Mouse (Mus musculus) intestine, embryonic 16.5 days (tissue): ENCODE data around the gene Bloc1s6. TPM values are rescaled to one million over a fixed set of nuclear protein-coding genes. Genes with fewer than 3 reads are reported as not detected.

Source experiments
- ATAC-seq: fragments of 200-750 bp; cut with Nextera tagmentation; 2 replicates; pipeline ENCODE4 v1.8.0; 2017; ENCODE audit warnings: moderate TSS enrichment, moderate library complexity
- H3K27ac ChIP-seq: fragments of 300-500 bp; sonication (generic); 2 replicates; pipeline ENCODE4 v1.5.1; 2014; ENCODE audit warnings: mild to moderate bottlenecking, low read length
- H3K27me3 ChIP-seq: fragments of 300-500 bp; sonication (generic); replicated peaks from 2 replicates; pipeline ENCODE4 v1.6.1; 2014; ENCODE audit warnings: low read length, control low read depth, mixed read lengths; ENCODE audit not compliant: control insufficient read depth, insufficient read depth
- H3K36me3 ChIP-seq: fragments of 300-500 bp; sonication (generic); 2 replicates; pipeline ENCODE4 v1.6.1; 2014; ENCODE audit warnings: low read length, control low read depth; ENCODE audit not compliant: control insufficient read depth, insufficient read depth
- H3K4me1 ChIP-seq: fragments of 300-500 bp; sonication (generic); 2 replicates; pipeline ENCODE4 v1.6.1; 2014; ENCODE audit warnings: low read length, control low read depth, mixed read lengths; ENCODE audit not compliant: control insufficient read depth, insufficient read depth
- H3K4me2 ChIP-seq: fragments of 300-500 bp; sonication (generic); 2 replicates; pipeline ENCODE4 v1.6.1; 2014; ENCODE audit warnings: low read depth, low read length, control low read depth
- H3K4me3 ChIP-seq: fragments of 300-500 bp; sonication (generic); 2 replicates; pipeline ENCODE4 v1.5.1; 2014; ENCODE audit warnings: mild to moderate bottlenecking, low read length
- H3K9ac ChIP-seq: fragments of 300-500 bp; sonication (generic); 2 replicates; pipeline ENCODE4 v1.6.1; 2014; ENCODE audit warnings: low read depth, low read length
- H3K9me3 ChIP-seq: fragments of 300-500 bp; sonication (generic); 2 replicates; pipeline ENCODE4 v1.6.1; 2016; ENCODE audit warnings: low read length, control low read depth; ENCODE audit not compliant: control insufficient read depth
- WGBS: fragments of 180-500 bp; shearing (Covaris S2); extraction: QIAGEN DNeasy Blood & Tissue Kit; methylation state at CpG from one replicate; pipeline ENCODE4 v1.1.7; 2014; 5-methylcytosine and 5-hydroxymethylcytosine counted together
- polyA plus RNA-seq: library from polyadenylated mRNA; unstranded; fragments of >200 nt; fragmentation: Nextera tagmentation; extraction: Ambion mirVana; gene quantifications from 2 replicates; pipeline ENCODE4 v1.2.1, GENCODE M21; 2015

Gene Bloc1s6
- polyA plus RNA-seq, 1 experiment from 2014 or later, result 54.4 TPM

DNA sequence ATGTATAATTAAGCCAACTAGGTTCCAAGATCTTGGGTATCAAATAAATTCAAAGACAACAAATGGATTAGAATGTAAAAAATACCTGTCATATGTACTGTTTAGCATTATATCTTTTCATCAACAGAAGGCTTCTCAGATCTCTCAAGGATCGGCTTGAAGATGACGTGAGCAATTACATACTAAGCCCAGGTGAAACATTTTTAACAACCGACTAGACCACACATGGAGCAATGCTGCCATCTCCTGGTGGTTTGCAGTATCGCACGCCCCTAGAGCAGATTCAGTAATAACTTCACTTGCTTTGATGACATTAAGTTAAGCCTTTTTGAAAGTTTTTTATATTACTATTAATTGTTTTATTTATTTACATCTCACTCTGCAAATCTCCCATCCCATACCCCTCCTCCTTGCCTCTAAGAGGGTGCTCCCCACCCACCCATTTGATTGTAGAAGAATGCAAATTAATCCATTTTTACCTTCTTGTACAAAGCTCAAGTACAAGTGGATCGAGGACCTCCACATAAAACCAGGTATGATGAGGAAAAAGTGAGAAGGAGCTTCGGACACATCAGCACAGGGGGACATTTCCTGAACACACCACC, 15.5 kb downstream of the Bloc1s6 start:
- no peak overlapping the region for H3K4me3 ChIP-seq
- no peak overlapping the region for H3K9ac ChIP-seq
- H3K9me3 ChIP-seq, result no peaks in the 10 kb centered on the region
- peak; percentile 23; the same call in 1 of the 2 replicates for ATAC-seq
- 15% methylated on average over 7 of the region's 7 CpGs for WGBS
- no peak overlapping the region for H3K27ac ChIP-seq
- no peaks in the 10 kb centered on the region for H3K27me3 ChIP-seq
- no peak overlapping the region for H3K4me2 ChIP-seq
- no peaks in the 10 kb centered on the region for H3K36me3 ChIP-seq
- no peaks in the 10 kb centered on the region for H3K4me1 ChIP-seq

DNA sequence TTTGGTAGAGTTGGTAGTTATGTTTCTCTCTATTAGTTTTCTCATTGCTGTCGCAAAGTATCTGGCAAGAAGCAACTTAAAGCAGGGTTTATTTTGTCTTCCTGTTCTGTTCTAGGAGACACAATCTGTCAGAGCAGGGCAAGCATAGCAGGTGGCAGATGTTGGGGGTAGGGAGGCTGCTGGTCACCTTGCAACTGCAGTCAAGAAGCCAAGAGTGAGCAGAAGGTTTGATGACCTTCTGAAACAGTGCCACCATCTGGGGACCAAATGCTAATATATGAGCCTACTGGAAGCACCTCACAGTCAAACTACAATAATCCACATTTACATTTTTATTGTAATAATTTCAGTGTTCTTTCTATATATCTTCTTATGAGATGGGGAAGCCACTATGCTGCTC, 21.5 kb downstream of the Bloc1s6 start:
- Histone ChIP-seq H3K4me1 (peaks cover 3% of the 10 kb centered on the region; the same call in 1 of the 2 replicates), H3K27ac (no peak overlapping the region), H3K36me3 (no peaks in the 10 kb centered on the region), H3K27me3 (no peaks in the 10 kb centered on the region), H3K9me3 (no peaks in the 10 kb centered on the region), H3K4me3 (no peak overlapping the region), H3K9ac (no peak overlapping the region), H3K4me2 (no peak overlapping the region)
- WGBS, result 91% methylated on average over 1 of the region's 1 CpGs
- no peak for ATAC-seq

DNA sequence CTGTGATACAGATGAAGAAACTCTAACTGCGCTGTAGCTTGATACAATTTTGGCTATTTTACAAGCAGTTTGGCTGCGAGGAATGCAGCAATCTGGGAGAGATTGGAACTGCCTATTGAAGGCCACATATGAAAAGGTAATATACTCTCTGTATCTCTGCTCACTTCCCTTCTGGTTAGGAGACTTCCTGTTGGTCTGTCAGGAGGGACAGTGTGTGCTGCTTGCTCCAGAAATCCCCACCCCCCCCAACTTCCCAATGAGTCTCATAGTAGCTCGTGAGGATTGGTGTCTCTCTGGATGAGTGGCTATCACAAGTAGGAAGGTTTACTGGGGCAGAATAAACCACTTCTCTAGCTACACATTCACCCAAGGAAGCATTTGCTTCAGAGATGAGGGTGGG, 24.7 kb downstream of the Bloc1s6 start:
- no peak for ATAC-seq
- peaks cover 6% of the 10 kb centered on the region; the same call in 1 of the 2 replicates for H3K4me1 ChIP-seq
- no peak overlapping the region for H3K4me2 ChIP-seq
- H3K36me3 ChIP-seq, result no peaks in the 10 kb centered on the region
- WGBS, result 53% methylated on average over 3 of the region's 3 CpGs
- H3K27ac ChIP-seq, result no peak overlapping the region
- no peak overlapping the region for H3K9ac ChIP-seq
- 0 out of 2 replicates have a peak, but pooled peaks cover 2% of the 10 kb centered on the region for H3K27me3 ChIP-seq
- H3K9me3 ChIP-seq, result no peaks in the 10 kb centered on the region
- no peak overlapping the region for H3K4me3 ChIP-seq

DNA sequence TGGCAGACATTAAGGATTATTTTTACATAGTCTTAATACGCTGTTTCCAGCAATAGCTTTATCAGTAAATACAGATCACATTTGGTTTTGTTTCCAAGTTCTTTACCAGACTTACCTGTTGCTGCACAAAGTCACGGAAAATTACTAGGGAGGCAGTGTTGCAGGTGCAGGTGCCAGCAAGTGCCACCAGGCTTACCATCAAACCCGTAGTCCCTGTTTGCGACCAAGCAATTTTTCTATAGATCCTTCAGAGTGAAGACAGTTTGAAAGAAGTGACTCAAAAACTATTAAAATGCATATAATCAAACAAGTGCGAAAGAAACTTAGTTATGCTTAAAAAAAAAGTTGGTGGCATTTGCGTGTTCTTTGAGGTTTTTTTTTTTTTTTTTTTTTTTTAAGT, 26.2 kb downstream of the Bloc1s6 start:
- H3K27ac ChIP-seq, result no peak overlapping the region
- H3K4me3 ChIP-seq, result no peak overlapping the region; the same call in 1 of the 2 replicates

GRCm38 (mm10) chr2:122765071-122765793, 26.9 kb downstream of the Bloc1s6 start, which contains the start of gene Sqor:
Gene Sqor (plus strand): TSS chr2:122765237.
- Histone ChIP-seq H3K4me2 (peak within 1 kb of the TSS; percentile 92), H3K4me1 (peaks cover 6% of the 10 kb centered on the region; the same call in 1 of the 2 replicates), H3K36me3 (no peaks in the 10 kb centered on the region), H3K9ac (peak within 1 kb of the TSS; percentile 76), H3K27me3 (0 out of 2 replicates have a peak, but pooled peaks cover 2% of the 10 kb centered on the region), H3K4me3 (peak within 1 kb of the TSS; percentile 64), H3K27ac (peak within 1 kb of the TSS; percentile 51; the same call in 1 of the 2 replicates), H3K9me3 (no peaks in the 10 kb centered on the region)
- WGBS, result 1% methylated on average over 43 of the region's 46 CpGs
- peak; percentile 96 for ATAC-seq

More for the DNA sequence above, 26.2 kb downstream of the Bloc1s6 start:
- Histone ChIP-seq H3K27me3 (0 out of 2 replicates have a peak, but pooled peaks cover 2% of the 10 kb centered on the region), H3K4me2 (peak overlapping the region; percentile 92), H3K9ac (0 out of 2 replicates have a peak overlapping the region, but pooled peaks have one; percentile 76), H3K36me3 (no peaks in the 10 kb centered on the region), H3K4me1 (peaks cover 6% of the 10 kb centered on the region; the same call in 1 of the 2 replicates), H3K9me3 (no peaks in the 10 kb centered on the region)
- WGBS, result 52% methylated on average over 6 of the region's 6 CpGs
- no peak for ATAC-seq

GRCm38 (mm10) chr2:122765794-122766145, 27.5 kb downstream of the Bloc1s6 start:
- Histone ChIP-seq H3K27me3 (0 out of 2 replicates have a peak, but pooled peaks cover 2% of the 10 kb centered on the region), H3K9ac (peak overlapping the region; percentile 76), H3K36me3 (no peaks in the 10 kb centered on the region), H3K27ac (peak overlapping the region; percentile 51; the same call in 1 of the 2 replicates), H3K4me3 (peak overlapping the region; percentile 64), H3K9me3 (no peaks in the 10 kb centered on the region), H3K4me1 (peaks cover 4% of the 10 kb centered on the region; the same call in 1 of the 2 replicates), H3K4me2 (peak overlapping the region; percentile 92)
- peak; percentile 48 for ATAC-seq
- WGBS, result 28% methylated on average over 3 of the region's 3 CpGs

DNA sequence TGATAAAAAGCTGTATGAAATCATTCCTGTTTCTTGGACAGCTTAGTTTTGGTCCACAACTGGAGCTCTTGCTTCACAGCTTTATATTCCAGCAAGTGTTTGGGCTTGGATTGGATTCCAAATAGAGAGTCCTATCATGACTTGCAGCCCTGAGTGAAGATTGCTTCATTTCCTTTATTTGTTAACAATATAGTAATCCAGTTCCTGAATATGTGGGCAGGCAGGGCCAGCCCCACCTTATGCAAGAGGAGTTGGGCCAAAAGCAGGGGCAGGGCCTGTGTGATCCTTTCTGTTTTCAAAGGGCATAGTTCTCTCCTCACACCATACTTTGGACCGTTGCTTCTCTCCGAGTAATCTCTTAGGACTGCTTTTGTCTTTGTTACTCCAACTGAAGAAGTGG, 32.7 kb downstream of the Bloc1s6 start:
- Histone ChIP-seq H3K4me1 (no peaks in the 10 kb centered on the region), H3K4me3 (no peak overlapping the region), H3K27ac (no peak overlapping the region), H3K27me3 (0 out of 2 replicates have a peak, but pooled peaks cover 2% of the 10 kb centered on the region), H3K9ac (no peak overlapping the region), H3K9me3 (no peaks in the 10 kb centered on the region), H3K36me3 (no peaks in the 10 kb centered on the region), H3K4me2 (no peak overlapping the region)
- ATAC-seq, result no peak
- 73% methylated on average over 2 of the region's 2 CpGs for whole genome bisulfite sequencing

DNA sequence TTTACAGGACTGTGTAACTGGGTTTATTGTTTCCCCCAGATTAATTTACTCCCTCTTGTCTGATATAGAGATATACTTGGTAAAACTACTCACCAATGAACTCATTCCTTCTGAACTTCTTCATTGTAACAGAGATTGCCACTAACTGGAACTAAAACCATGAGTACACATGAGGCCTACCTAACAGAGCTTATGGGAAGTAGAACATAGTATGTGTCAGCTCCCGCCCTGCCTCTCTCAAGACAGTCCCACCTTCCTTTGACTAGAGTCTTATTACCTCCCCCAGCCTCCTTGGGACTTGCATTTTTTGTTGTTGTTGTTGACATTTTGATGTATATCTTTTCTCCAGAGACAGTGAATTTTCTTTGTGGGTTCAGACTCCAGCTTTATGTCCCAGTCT, 34.6 kb downstream of the Bloc1s6 start:
- Histone ChIP-seq H3K27me3 (no peaks in the 10 kb centered on the region), H3K27ac (no peak overlapping the region), H3K9ac (no peak overlapping the region), H3K9me3 (no peaks in the 10 kb centered on the region), H3K36me3 (no peaks in the 10 kb centered on the region), H3K4me3 (no peak overlapping the region), H3K4me2 (no peak overlapping the region), H3K4me1 (no peaks in the 10 kb centered on the region)
- peak; percentile 57 for ATAC-seq
- WGBS, result 76% methylated on average over 1 of the region's 1 CpGs

DNA sequence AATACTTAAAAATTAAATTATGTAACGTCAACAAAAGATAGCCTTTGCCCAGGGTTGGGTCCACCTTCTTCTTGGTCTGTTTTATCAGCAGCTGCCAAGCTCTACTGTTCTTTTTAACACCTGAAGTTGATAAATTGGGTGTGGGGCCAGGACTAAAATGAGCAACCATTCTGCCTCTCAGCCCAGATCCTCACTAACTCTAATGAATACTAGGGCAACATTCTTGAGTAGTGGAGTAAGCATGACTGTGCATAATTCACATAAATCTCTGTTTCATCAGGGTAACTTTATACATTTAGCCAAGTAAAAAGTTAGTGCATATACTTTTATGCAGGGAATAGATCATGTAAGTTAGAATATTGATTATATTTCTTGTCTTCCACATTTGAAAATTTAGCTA, 37.2 kb downstream of the Bloc1s6 start:
- no peak for ATAC-seq

More for the DNA sequence above, 37.2 kb downstream of the Bloc1s6 start:
- H3K27ac ChIP-seq, result no peak overlapping the region
- H3K4me3 ChIP-seq, result no peak overlapping the region
- WGBS, result 58% methylated on average over 1 of the region's 1 CpGs
- no peak overlapping the region for H3K9ac ChIP-seq
- H3K9me3 ChIP-seq, result no peaks in the 10 kb centered on the region
- no peak overlapping the region for H3K4me2 ChIP-seq
- no peaks in the 10 kb centered on the region for H3K27me3 ChIP-seq
- H3K4me1 ChIP-seq, result peaks cover 6% of the 10 kb centered on the region; the same call in 1 of the 2 replicates
- no peaks in the 10 kb centered on the region for H3K36me3 ChIP-seq
